Mouse (Mus musculus) bone marrow macrophage, adult 2 months (primary cell): ENCODE data around the gene Hnf1b. TPM values are rescaled to one million over a fixed set of nuclear protein-coding genes. Genes with fewer than 3 reads are reported as not detected.

Experiments used
- H3K27ac ChIP-seq: 2 replicates; pipeline ENCODE4 v1.5.1; 2012; ENCODE audit warnings: low read depth, low read length; ENCODE audit not compliant: insufficient read depth
- H3K4me1 ChIP-seq: 2 replicates; pipeline ENCODE4 v1.6.1; 2012; ENCODE audit warnings: low read length; ENCODE audit not compliant: control insufficient read depth, insufficient read depth
- H3K4me3 ChIP-seq: 2 replicates; pipeline ENCODE4 v1.5.1; 2012; ENCODE audit warnings: mild to moderate bottlenecking, low read length, moderate library complexity; ENCODE audit not compliant: insufficient read depth
- CTCF ChIP-seq: IDR thresholded peaks from 2 replicates; pipeline ENCODE4 v1.5.1; 2012; ENCODE audit warnings: low read depth, mild to moderate bottlenecking, low read length, moderate library complexity
- POLR2A ChIP-seq: IDR thresholded peaks from 2 replicates; pipeline ENCODE4 v1.6.1; 2012; ENCODE audit warnings: mild to moderate bottlenecking, low read depth, low read length, borderline replicate concordance
- polyA plus RNA-seq: library from polyadenylated mRNA; stranded (reverse); fragments of >200 nt; gene quantifications from 2 replicates; pipeline ENCODE4 v1.2.4, GENCODE M21; 2012; ENCODE audit not compliant: missing spikeins, insufficient read depth, insufficient read length

Hnf1b gene
- polyA plus RNA-seq, 1 experiment: not detected

DNA sequence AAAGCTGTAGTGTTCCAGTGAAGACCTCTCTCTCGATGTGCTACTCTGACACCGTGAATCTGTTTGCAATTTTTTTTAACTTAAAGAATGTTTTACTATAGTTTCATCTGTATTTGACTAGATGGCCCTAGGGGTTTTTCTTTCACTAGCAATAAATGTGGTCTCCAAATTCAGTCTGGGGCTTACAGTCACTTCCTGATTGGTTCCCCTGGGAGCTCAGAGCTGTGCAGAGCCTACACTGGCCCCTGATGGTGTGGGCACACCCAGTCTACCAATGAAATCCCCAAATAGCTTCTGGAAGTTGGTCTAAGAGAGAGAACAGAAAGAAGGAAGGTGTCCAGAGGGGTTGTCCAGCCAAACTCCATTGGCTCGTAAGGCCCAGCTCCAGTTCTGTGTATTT lies 23.7 kb upstream of the Hnf1b start:
- Histone ChIP-seq H3K27ac (no peak overlapping the region), H3K4me3 (no peak overlapping the region), H3K4me1 (no peaks in the 10 kb centered on the region)
- no peak for TF ChIP-seq CTCF

DNA sequence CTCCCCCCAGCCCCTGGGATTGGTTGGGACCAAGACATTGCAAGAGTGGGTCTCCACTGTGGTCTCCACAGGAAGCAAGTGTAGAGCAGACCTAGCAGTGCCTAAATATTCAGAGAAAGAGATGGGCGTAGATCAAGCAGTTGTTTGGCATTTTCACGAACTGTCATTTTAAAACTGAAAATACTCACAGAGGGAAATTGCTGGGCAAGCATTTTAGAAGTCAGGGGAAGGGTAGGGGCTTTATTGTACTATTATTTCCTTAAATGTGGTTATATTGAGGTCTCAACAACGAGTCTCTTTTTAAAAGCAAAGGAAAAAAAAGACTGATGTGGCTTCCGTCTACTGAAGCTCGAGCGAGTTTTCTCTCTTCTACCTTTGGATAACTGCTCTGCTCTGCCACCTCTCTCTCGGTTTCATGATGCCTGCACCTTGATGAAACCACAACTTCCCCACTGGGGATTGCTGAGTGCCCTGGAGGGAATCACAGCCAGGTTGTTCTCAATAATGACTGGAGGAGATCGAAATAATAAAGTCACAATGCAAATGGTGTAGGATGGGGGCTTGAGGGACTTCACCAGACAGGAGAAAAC lies 21.2 kb upstream of the Hnf1b start:
- no peak overlapping the region for H3K4me3 ChIP-seq
- no peak overlapping the region for H3K27ac ChIP-seq
- 0 out of 2 replicates have a peak, but pooled peaks cover 3% of the 10 kb centered on the region for H3K4me1 ChIP-seq
- TF ChIP-seq POLR2A: no peak
- TF ChIP-seq CTCF: no peak

DNA sequence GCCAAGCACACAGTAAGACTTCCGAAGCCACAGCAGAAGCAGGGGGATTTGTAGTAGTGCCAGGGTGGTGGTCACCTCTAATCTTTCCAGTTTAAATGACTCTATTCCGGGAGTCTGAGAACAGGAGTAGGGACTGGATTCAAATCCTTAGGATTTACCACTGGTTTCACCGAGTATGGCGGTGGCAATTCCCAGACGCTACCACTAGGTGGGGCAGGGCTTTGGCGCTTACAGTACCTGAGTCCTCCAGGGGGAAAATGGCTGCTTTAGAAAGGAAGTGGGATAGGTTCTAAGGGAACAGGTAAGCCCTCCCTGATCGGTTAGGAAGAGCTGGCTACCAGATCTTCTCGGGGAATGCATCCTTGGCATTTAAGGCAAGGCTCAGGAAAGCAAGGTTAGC lies 17.5 kb upstream of the Hnf1b start:
- Histone ChIP-seq H3K4me1 (peaks cover 13% of the 10 kb centered on the region), H3K4me3 (no peak overlapping the region), H3K27ac (no peak overlapping the region)
- TF ChIP-seq CTCF (peak; percentile 60), POLR2A (no peak)

DNA sequence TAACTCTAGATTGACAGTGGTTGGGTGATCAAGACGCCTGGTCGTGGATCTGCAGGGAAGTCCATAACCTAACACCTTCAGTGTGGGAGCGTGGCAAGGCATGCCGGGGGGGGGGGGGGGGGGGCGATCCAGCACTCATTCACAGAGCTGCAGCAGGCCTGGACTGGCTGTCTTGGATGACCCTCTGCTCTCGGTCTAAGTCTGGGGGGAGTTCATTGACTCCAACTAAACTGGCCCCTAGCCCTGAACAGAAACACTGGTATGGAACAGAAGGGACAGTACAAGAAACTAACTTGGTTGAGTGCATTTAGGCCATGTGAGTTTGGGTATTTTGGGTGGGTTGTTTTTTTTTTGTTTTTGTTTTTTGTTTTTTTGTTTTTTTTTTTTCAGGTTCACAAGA lies 16.3 kb upstream of the Hnf1b start:
- no peak for TF ChIP-seq POLR2A
- no peak for TF ChIP-seq CTCF
- Histone ChIP-seq H3K4me3 (no peak overlapping the region), H3K4me1 (peaks cover 13% of the 10 kb centered on the region), H3K27ac (no peak overlapping the region)

DNA sequence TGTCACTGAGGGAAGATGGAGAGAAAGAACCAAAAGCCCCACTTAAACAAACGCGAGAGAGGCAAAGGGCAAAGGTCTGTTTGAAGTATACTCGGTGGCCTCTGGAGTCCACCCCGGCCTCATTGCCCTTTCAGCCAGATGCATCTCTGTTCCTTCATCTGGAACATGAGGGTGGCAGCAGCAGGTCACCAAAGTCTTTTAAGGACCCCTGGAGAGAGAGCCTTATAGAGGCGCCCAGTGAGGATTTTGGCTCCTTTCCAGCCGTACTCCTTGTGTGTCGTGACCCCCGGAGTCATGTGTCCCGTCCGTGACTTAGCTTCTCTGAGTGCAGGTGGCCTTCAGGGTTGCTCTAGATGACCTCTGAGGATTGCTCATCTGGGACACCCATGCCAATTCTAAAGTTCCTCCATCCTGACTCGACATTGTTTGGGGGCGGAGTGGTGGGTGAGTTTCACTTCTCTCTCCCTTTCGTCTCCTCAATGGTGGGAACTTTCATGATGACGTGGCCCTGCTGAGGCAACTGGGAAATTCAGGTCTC lies 15.8 kb upstream of the Hnf1b start:
- TF ChIP-seq POLR2A (no peak), CTCF (no peak)
- H3K4me1 ChIP-seq: peaks cover 13% of the 10 kb centered on the region
- no peak overlapping the region for H3K4me3 ChIP-seq

GRCm38 (mm10) chr11:83839451-83839850 lies 10.4 kb upstream of the Hnf1b start:
- Histone ChIP-seq H3K4me1 (peaks cover 12% of the 10 kb centered on the region), H3K27ac (no peak overlapping the region), H3K4me3 (no peak overlapping the region)
- no peak for TF ChIP-seq CTCF

More for the DNA sequence above, 15.8 kb upstream of the Hnf1b start:
- H3K27ac ChIP-seq: no peak overlapping the region

GRCm38 (mm10) chr11:83843534-83843933 lies 6.3 kb upstream of the Hnf1b start:
- H3K4me1 ChIP-seq: peaks cover 8% of the 10 kb centered on the region
- TF ChIP-seq CTCF (no peak), POLR2A (no peak)
- H3K4me3 ChIP-seq: no peak overlapping the region
- no peak overlapping the region; the same call in 1 of the 2 replicates for H3K27ac ChIP-seq

GRCm38 (mm10) chr11:83850586-83851272 lies 866 bp downstream of the Hnf1b start:
- Histone ChIP-seq H3K4me3 (no peak overlapping the region), H3K27ac (no peak overlapping the region), H3K4me1 (no peaks in the 10 kb centered on the region; the same call in 1 of the 2 replicates)
- TF ChIP-seq POLR2A (no peak), CTCF (no peak)

- TF ChIP-seq CTCF (no peak), POLR2A (no peak)
- H3K4me3 ChIP-seq: no peak overlapping the region
- H3K4me1 ChIP-seq: no peaks in the 10 kb centered on the region; the same call in 1 of the 2 replicates
- H3K27ac ChIP-seq: no peak overlapping the region
Measured at GRCm38 (mm10) chr11:83851273-83852015, 1.6 kb downstream of the Hnf1b start.

- H3K4me1 ChIP-seq: no peaks in the 10 kb centered on the region; the same call in 1 of the 2 replicates
- no peak for TF ChIP-seq CTCF
- H3K4me3 ChIP-seq: no peak overlapping the region
- no peak overlapping the region for H3K27ac ChIP-seq
Measured at GRCm38 (mm10) chr11:83852016-83852355, 2.1 kb downstream of the Hnf1b start.
